Mouse (Mus musculus): ENCODE data around the gene Gm21394. TPM values are rescaled to one million over a fixed set of nuclear protein-coding genes. Genes with fewer than 3 reads are reported as not detected.
"Not testable (repeated sequence)": the region's sequence is repeated elsewhere in the genome, so short reads cannot be mapped to it uniquely, and the experiment has no call there.

Gm21394 gene
- not detected in 2 replicates for polyA plus RNA-seq (2012; rRNA removed)

- H3K27me3 ChIP-seq (ENCODE audit: control insufficient read depth, insufficient read depth, low read length); H3K27ac ChIP-seq (ENCODE audit: insufficient read depth, low read length); H3K4me1 ChIP-seq (ENCODE audit: control insufficient read depth, insufficient read depth, insufficient read length); H3K36me3 ChIP-seq (ENCODE audit: control insufficient read depth, insufficient read depth, low read length); DNase-seq (ENCODE audit: low read depth in 1 of 2, low spot score in 2 of 2); H3K4me3 ChIP-seq (ENCODE audit: extremely low read depth, insufficient read depth, insufficient read length): not testable (repeated sequence)
- no CpG with 5 or more reads among the region's 4 CpGs for WGBS
Observed at GRCm38 (mm10) chrY:84564807-84565206, at the start of gene Gm21394. Gene Gm21394, minus strand, starts transcription at chrY:84564907.

Other genes starting within 250 kb of the Gm21394 start
- gene Gm21409, start 181.8 kb upstream of the Gm21394 start, polyA plus RNA-seq (2012; rRNA removed): not detected in 2 replicates